ENCODE assay signal across 23 mouse cellular contexts in genomic region chr3:107814280-107814679, GRCm38 (mm10). TPM values are rescaled to one million over a fixed set of nuclear protein-coding genes. Genes with fewer than 3 reads are reported as not detected.
DNase-seq lines count a peak whose midpoint lies in the region; ATAC-seq and TF ChIP-seq lines count a peak whose summit lies in the region.
"Had no signal": no experiment of that assay in that cellular context is flagged by ENCODE, and none has a peak within 500 bp of the region (broad histone marks: within the 10 kb centered on the region; RNA-seq: fewer than 3 reads in every experiment).

No protein-coding gene starts in this region.

- in situ Hi-C loops in Patski (cut with MboI; ENCODE audit: low pct_unique_long_range_greater_than_20kb) = no loop called here

- H3K27ac ChIP-seq in midbrain, embryonic 11.5 days (ENCODE audit: low read depth, low read length) = no peak overlapping the region
- no peak overlapping the region for H3K27ac ChIP-seq in midbrain, embryonic 16.5 days (ENCODE audit: low read length)
- H3K27ac ChIP-seq in kidney, embryonic 14.5 days (ENCODE audit: low read depth, low read length) = no peak overlapping the region

- peak; percentile 19 for DNase-seq in midbrain, embryonic 11.5 days (ENCODE audit: low spot score, missing footprints)
- peak; percentile 77 for DNase-seq in Patski (ENCODE audit: low read depth, low spot score)
- no peak for DNase-seq in spleen, postnatal 14 days (ENCODE audit: low spot score in 2 of 2)
- DNase-seq: adrenal gland, adult 2 months; adrenal gland, adult 8-10 months; adrenal gland, postnatal 10 days; adrenal gland, postnatal 14 days; adrenal gland, postnatal 25 days; adrenal gland, postnatal 36 days; B cell, adult 2 months; cerebellum, adult 11 months; cerebellum, adult 11-12 months; cerebellum, adult 18-20 months; cerebellum, adult 2 months had no signal

- WGBS in midbrain, embryonic 11.5 days = 92% methylated on average over 5 of the region's 5 CpGs
- WGBS in midbrain, embryonic 16.5 days = 94% methylated on average over 5 of the region's 5 CpGs
- 58% methylated on average over 5 of the region's 5 CpGs for WGBS in kidney, embryonic 14.5 days

- H3K9ac ChIP-seq in midbrain, embryonic 11.5 days (ENCODE audit: low read length) = no peak overlapping the region
- no peak overlapping the region for H3K9ac ChIP-seq in midbrain, embryonic 16.5 days (ENCODE audit: low read depth, low read length)
- no peak overlapping the region for H3K9ac ChIP-seq in kidney, embryonic 14.5 days (ENCODE audit: low read depth, low read length)

- no peak overlapping the region for H3K4me2 ChIP-seq in midbrain, embryonic 11.5 days
- H3K4me2 ChIP-seq in midbrain, embryonic 16.5 days (ENCODE audit: low read length) = no peak overlapping the region
- no peak overlapping the region for H3K4me2 ChIP-seq in myocyte (ENCODE audit: low read depth)
- H3K4me2 ChIP-seq in kidney, embryonic 14.5 days (replicated peaks; ENCODE audit: low read depth, low read length) = no peak overlapping the region

- TF ChIP-seq POLR2A in myocyte (IDR thresholded peaks at IDR 0.05; ENCODE audit: insufficient read length, low read depth) = no peak

- CTCF ChIA-PET in Patski (lab: Charles Lee) = interaction anchor here (1.2 to 2.9 kb wide), 4 partner anchors 10 to 49 kb away, joined by 3 to 13 read pairs (median 6); no protein-coding TSS in a partner anchor

- H3ac ChIP-seq in C2C12 (ENCODE audit: control insufficient read depth, insufficient read length, low read depth) = no peak overlapping the region
- no peak overlapping the region for H3ac ChIP-seq in myocyte (ENCODE audit: control insufficient read depth, insufficient read length)

- H3K79me2 ChIP-seq in C2C12 (ENCODE audit: control insufficient read depth, insufficient read depth) (no peaks in the 10 kb centered on the region), myocyte (ENCODE audit: control insufficient read depth, insufficient read depth) (no peaks in the 10 kb centered on the region)

- no peak for ATAC-seq in midbrain, embryonic 11.5 days (ENCODE audit: low FRiP score)
- no peak for ATAC-seq in midbrain, embryonic 16.5 days
- peak; percentile 14 for ATAC-seq in Patski
- no peak for ATAC-seq in frontal cortex, adult (ENCODE audit: low TSS enrichment)
- no peak for ATAC-seq in kidney, embryonic 14.5 days (ENCODE audit: low FRiP score, low TSS enrichment)
- ATAC-seq: activated CD4-positive, CD25-positive, alpha-beta regulatory T cell, adult 4 months; CD4-positive, CD25-positive, alpha-beta regulatory T cell, adult 4 months had no signal

- no peaks in the 10 kb centered on the region for H3K36me3 ChIP-seq in midbrain, embryonic 11.5 days (ENCODE audit: control insufficient read depth, insufficient read depth, low read length)
- H3K36me3 ChIP-seq in midbrain, embryonic 16.5 days (ENCODE audit: control insufficient read depth, insufficient read depth, low read length) = no peaks in the 10 kb centered on the region
- H3K36me3 ChIP-seq in C2C12 (ENCODE audit: control insufficient read depth, insufficient read depth) = no peaks in the 10 kb centered on the region
- H3K36me3 ChIP-seq in myocyte (ENCODE audit: control insufficient read depth, insufficient read depth) = no peaks in the 10 kb centered on the region
- no peaks in the 10 kb centered on the region for H3K36me3 ChIP-seq in kidney, embryonic 14.5 days (ENCODE audit: control insufficient read depth, insufficient read depth, low read length)
- H3K36me3 ChIP-seq: G1E had no signal

- no peaks in the 10 kb centered on the region for H3K9me3 ChIP-seq in midbrain, embryonic 11.5 days (ENCODE audit: control insufficient read depth, low read length)
- no peaks in the 10 kb centered on the region for H3K9me3 ChIP-seq in midbrain, embryonic 16.5 days (replicated peaks; ENCODE audit: control insufficient read depth, low read length, poor library complexity, severe bottlenecking)
- no peaks in the 10 kb centered on the region for H3K9me3 ChIP-seq in kidney, embryonic 14.5 days (ENCODE audit: control insufficient read depth, low read length)
- H3K9me3 ChIP-seq: G1E had no signal

- TF ChIP-seq CTCF in C2C12 (IDR thresholded peaks at IDR 0.05; ENCODE audit: control insufficient read depth, insufficient read depth, insufficient read length) (no peak), Patski (IDR thresholded peaks at IDR 0.05) (no peak)

- no peak overlapping the region for H3K4me3 ChIP-seq in midbrain, embryonic 11.5 days (ENCODE audit: low read depth, low read length)
- H3K4me3 ChIP-seq in midbrain, embryonic 16.5 days (ENCODE audit: low read depth, low read length) = no peak overlapping the region
- H3K4me3 ChIP-seq in C2C12 (ENCODE audit: insufficient read depth, poor library complexity, severe bottlenecking) (no peak overlapping the region), myocyte (no peak overlapping the region)
- H3K4me3 ChIP-seq in kidney, embryonic 14.5 days (ENCODE audit: low read length) = no peak overlapping the region

- POLR2A ChIA-PET in Patski (lab: Charles Lee) = interaction anchor here (1.0 kb wide), 1 partner anchor 33 kb away, joined by 3 read pairs; no protein-coding TSS in a partner anchor

- H3K79me3 ChIP-seq in C2C12 (ENCODE audit: low read depth) = no peaks in the 10 kb centered on the region

- no peaks in the 10 kb centered on the region for H3K4me1 ChIP-seq in midbrain, embryonic 11.5 days (ENCODE audit: control insufficient read depth, insufficient read depth, low read length)
- H3K4me1 ChIP-seq in midbrain, embryonic 16.5 days (ENCODE audit: control insufficient read depth, insufficient read depth, low read length) = no peaks in the 10 kb centered on the region
- no peaks in the 10 kb centered on the region for H3K4me1 ChIP-seq in kidney, embryonic 14.5 days (ENCODE audit: control insufficient read depth, insufficient read depth, low read length)

- H3K27me3 ChIP-seq in midbrain, embryonic 11.5 days (ENCODE audit: control insufficient read depth, insufficient read depth, low read length) = no peaks in the 10 kb centered on the region
- no peaks in the 10 kb centered on the region for H3K27me3 ChIP-seq in midbrain, embryonic 16.5 days (ENCODE audit: control insufficient read depth, insufficient read depth, low read depth, low read length)
- H3K27me3 ChIP-seq in C2C12 (ENCODE audit: control insufficient read depth, insufficient read depth, insufficient read length) = no peaks in the 10 kb centered on the region
- no peaks in the 10 kb centered on the region for H3K27me3 ChIP-seq in Patski
- no peaks in the 10 kb centered on the region for H3K27me3 ChIP-seq in myocyte (ENCODE audit: control insufficient read depth, insufficient read depth, insufficient read length)
- no peaks in the 10 kb centered on the region for H3K27me3 ChIP-seq in kidney, embryonic 14.5 days (ENCODE audit: control insufficient read depth, insufficient read depth, low read length)
- H3K27me3 ChIP-seq: CH12.LX had no signal

TF ChIP-seq in C2C12, 6 proteins besides CTCF, POLR2A, EP300 and RAD21:
- peak; percentile 70 for TF ChIP-seq MYOD1 (IDR thresholded peaks at IDR 0.05; ENCODE audit: control insufficient read depth, insufficient read length, low read depth)
- TF ChIP-seq CEBPB (IDR thresholded peaks at IDR 0.05; ENCODE audit: low read depth) = no peak
TF ChIP-seq in C2C12: peak in this region for 1.

TF ChIP-seq in myocyte, 11 proteins besides CTCF, POLR2A, EP300 and RAD21:
- TF ChIP-seq MYOD1 (IDR thresholded peaks at IDR 0.05; ENCODE audit: control insufficient read depth in 1 of 3, insufficient read length in 2 of 3, low read depth in 2 of 3) = peak in 2 of 3 experiments; percentile 5 to 85
- TF ChIP-seq E2F4 (IDR thresholded peaks at IDR 0.05; ENCODE audit: insufficient read depth) = no peak
- peak in 1 of 3 experiments; percentile 27 for TF ChIP-seq MYOG (IDR thresholded peaks at IDR 0.05; ENCODE audit: control insufficient read depth in 1 of 3, insufficient read depth in 1 of 3, insufficient read length in 2 of 3, low read depth in 2 of 3)
- no peak for TF ChIP-seq REST (IDR thresholded peaks at IDR 0.05; ENCODE audit: insufficient read depth, insufficient read length)
TF ChIP-seq in myocyte: peak in this region for 2.

RNA-seq across cellular contexts. Expression of gene Csf1, which starts 54.0 kb away (rescaled TPM):
- 4.6 and 5.7 TPM in 2 replicates for polyA plus RNA-seq in midbrain, embryonic 11.5 days (2014; fragmentation: Nextera tagmentation; extraction: Ambion mirVana)
- polyA plus RNA-seq in midbrain, embryonic 16.5 days (2015; fragmentation: Nextera tagmentation; extraction: Ambion mirVana) = 6.0 and 6.3 TPM in 2 replicates
- 169 TPM for polyA plus RNA-seq in C2C12 (2012; fragmentation: generic; extraction: Trizol)
- 414 TPM for polyA plus RNA-seq in Patski (2021)
- polyA plus RNA-seq in myocyte (2012; fragmentation: generic; extraction: Trizol) = 68.1 TPM
- polyA plus RNA-seq in kidney, embryonic 14.5 days (2014; fragmentation: Nextera tagmentation; extraction: Ambion mirVana) = 3.9 and 8.5 TPM in 2 replicates

Comparison
In these comparisons a context has a peak if more than half of its experiments do, and no peak if none do; other contexts are left out.
1. DNase-seq: peak in midbrain, embryonic 11.5 days (single experiment) and Patski (single experiment); none in spleen, postnatal 14 days (0 of 2).